Mouse (Mus musculus) forebrain, embryonic 13.5 days (tissue): ENCODE results near the gene Sobp. TPM values are rescaled to one million over a fixed set of nuclear protein-coding genes. Genes with fewer than 3 reads are reported as not detected.

Experiments used
- ATAC-seq: fragments of 200-750 bp; cut with Nextera tagmentation; 2 replicates; pipeline ENCODE4 v1.8.0; 2017
- H3K27ac ChIP-seq: fragments of 300-500 bp; sonication (generic); 2 replicates; pipeline ENCODE4 v1.5.1; 2015; ENCODE audit warnings: inconsistent platforms, mild to moderate bottlenecking, moderate library complexity
- H3K27me3 ChIP-seq: fragments of 300-500 bp; sonication (generic); 2 replicates; pipeline ENCODE4 v1.6.1; 2015; ENCODE audit warnings: mild to moderate bottlenecking, inconsistent platforms
- H3K36me3 ChIP-seq: fragments of 300-500 bp; sonication (generic); 2 replicates; pipeline ENCODE4 v1.6.1; 2015; ENCODE audit warnings: mild to moderate bottlenecking, inconsistent platforms; ENCODE audit not compliant: poor library complexity, severe bottlenecking
- H3K4me1 ChIP-seq: fragments of 300-500 bp; sonication (generic); 2 replicates; pipeline ENCODE4 v1.6.1; 2015; ENCODE audit warnings: inconsistent platforms
- H3K4me2 ChIP-seq: fragments of 300-500 bp; sonication (generic); 2 replicates; pipeline ENCODE4 v1.6.1; 2015; ENCODE audit warnings: inconsistent platforms, mild to moderate bottlenecking, moderate library complexity
- H3K4me3 ChIP-seq: fragments of 300-500 bp; sonication (generic); 2 replicates; pipeline ENCODE4 v1.5.1; 2015; ENCODE audit warnings: mild to moderate bottlenecking, inconsistent platforms
- H3K9ac ChIP-seq: fragments of 300-500 bp; sonication (generic); 2 replicates; pipeline ENCODE4 v1.6.1; 2015; ENCODE audit warnings: mild to moderate bottlenecking, inconsistent platforms
- H3K9me3 ChIP-seq: fragments of 300-500 bp; sonication (generic); replicated peaks from 2 replicates; pipeline ENCODE4 v1.6.1; 2016; ENCODE audit warnings: inconsistent platforms
- WGBS: fragments of 180-500 bp; shearing (Covaris S2); methylation state at CpG from one replicate; pipeline ENCODE4 v1.1.7; 2015; 5-methylcytosine and 5-hydroxymethylcytosine counted together
- polyA plus RNA-seq: library from polyadenylated mRNA; unstranded; fragments of >200 nt; fragmentation: Nextera tagmentation; extraction: Ambion mirVana; gene quantifications from 2 replicates; pipeline ENCODE4 v1.2.1, GENCODE M21; 2015

Gene Sobp
- polyA plus RNA-seq, 1 experiment from 2014 or later, result 9.3 TPM

DNA sequence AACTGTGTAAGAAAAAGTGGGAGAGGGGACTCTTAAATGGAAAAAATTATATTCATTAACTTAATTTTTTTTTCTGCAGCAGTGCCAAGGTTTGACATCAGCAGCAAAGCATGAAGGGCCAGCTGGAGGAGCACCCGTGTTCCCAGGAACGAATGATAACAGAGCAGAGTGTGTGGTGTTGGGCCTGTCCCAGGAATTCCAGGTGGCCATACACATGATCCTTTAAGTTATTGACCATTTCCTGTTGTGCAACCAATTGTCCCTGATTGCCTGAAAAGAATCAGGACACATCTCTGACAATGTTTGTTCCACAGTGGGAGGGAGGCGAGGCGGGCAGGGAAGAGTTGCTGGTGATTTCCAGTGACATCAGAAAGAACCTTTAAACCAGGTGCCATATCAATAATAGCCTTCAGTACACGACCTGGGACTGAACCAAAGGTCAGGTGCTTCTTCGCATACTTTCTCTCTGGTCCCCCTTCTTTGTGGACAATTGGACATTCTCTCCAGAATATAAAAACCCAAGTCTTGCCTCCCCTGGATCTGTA, 126.5 kb downstream of the Sobp start:
- Histone ChIP-seq H3K27ac (no peak overlapping the region), H3K27me3 (no peaks in the 10 kb centered on the region), H3K36me3 (no peaks in the 10 kb centered on the region), H3K9me3 (no peaks in the 10 kb centered on the region), H3K4me1 (peaks cover 15% of the 10 kb centered on the region), H3K9ac (no peak overlapping the region), H3K4me2 (no peak overlapping the region), H3K4me3 (no peak overlapping the region)
- 79% methylated on average over 6 of the region's 6 CpGs for WGBS
- ATAC-seq, result no peak

DNA sequence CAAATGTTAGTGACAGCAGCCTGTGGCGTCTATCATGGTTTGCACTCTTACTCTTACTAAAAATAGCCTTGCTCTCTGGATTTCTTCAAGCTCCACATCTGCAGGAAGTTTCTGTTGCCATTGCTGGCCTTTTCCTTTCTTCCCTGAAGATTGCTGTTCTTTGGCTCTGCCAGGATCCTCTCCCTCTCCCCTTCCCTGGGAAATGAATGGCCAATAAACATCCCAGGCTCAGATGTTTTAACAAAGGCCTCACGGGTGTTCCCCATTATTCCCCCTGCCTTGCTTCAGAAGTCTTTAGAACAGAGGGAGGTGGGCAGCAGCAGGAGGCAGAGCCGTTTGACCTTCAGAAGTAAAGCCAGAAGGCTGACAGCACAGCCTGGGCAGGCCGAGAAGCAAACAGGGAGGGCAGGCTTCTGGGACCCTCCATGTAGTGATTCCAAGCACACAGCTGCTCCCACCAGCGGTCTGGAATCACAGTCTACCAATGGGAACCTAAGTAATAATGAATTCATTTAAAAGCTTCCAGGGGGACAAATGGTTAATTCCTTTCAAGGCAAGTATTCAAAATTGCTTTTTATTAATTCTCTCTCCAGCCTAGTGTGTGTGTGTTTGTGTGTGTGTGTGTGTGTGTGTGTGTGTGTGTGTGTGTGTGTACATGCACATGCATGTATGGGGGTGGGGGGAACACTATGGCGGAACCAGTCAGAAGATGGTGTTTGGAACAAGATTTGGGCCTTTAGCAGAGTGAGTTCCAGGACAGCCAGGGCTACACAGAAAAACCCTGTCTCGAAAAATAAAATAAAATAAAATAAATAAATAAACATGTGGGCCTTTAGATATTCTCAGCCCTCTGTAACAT, 130.8 kb downstream of the Sobp start:
- Histone ChIP-seq H3K27ac (peak overlapping the region; percentile 80), H3K36me3 (peaks cover 9% of the 10 kb centered on the region; the same call in 1 of the 2 replicates), H3K9ac (no peak overlapping the region), H3K4me1 (peaks cover 21% of the 10 kb centered on the region), H3K9me3 (no peaks in the 10 kb centered on the region), H3K27me3 (no peaks in the 10 kb centered on the region), H3K4me2 (peak overlapping the region; percentile 5; the same call in 1 of the 2 replicates), H3K4me3 (no peak overlapping the region)
- ATAC-seq, result peak; percentile 69
- WGBS, result 16% methylated on average over 7 of the region's 7 CpGs

DNA sequence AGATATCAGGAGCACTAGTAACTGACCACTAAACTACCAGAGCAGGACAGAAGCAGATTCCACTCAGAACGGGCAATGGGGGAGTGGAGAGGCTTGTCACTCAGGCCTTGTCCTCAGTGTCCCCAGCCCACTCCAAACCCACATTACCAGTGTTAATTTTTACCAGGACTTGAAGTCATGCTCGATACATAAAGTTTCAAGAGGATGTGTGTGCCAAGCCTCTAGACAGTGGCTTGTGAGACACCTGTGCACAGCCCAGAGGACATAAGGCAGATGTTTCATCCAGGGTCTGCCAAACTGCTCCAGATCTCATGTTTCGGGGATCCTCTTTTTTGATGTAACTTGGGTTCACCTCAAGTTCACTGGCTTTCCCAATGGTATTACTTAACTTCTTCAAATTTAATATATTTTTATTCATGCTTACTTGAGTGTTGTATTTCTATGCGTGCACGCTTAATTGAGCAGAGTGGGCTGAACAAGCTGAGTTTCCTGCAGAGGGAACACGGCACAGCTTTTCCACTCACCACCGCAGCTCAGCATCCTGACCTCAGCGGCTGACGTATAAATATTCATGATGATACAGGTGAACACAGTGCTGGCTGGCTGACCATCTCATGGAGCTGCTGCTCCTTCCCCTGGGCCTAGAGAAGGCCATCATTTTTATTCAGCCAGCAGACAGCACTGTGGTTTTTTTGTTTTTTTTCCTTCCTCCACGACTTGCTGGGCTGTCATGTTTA, 131.6 kb downstream of the Sobp start:
- Histone ChIP-seq H3K9me3 (no peaks in the 10 kb centered on the region), H3K4me2 (peak overlapping the region; percentile 5; the same call in 1 of the 2 replicates), H3K36me3 (peaks cover 9% of the 10 kb centered on the region; the same call in 1 of the 2 replicates), H3K4me3 (no peak overlapping the region), H3K27me3 (no peaks in the 10 kb centered on the region), H3K27ac (peak overlapping the region; percentile 80), H3K9ac (no peak overlapping the region), H3K4me1 (peaks cover 21% of the 10 kb centered on the region)
- 30% methylated on average over 10 of the region's 10 CpGs for WGBS
- no peak for ATAC-seq

DNA sequence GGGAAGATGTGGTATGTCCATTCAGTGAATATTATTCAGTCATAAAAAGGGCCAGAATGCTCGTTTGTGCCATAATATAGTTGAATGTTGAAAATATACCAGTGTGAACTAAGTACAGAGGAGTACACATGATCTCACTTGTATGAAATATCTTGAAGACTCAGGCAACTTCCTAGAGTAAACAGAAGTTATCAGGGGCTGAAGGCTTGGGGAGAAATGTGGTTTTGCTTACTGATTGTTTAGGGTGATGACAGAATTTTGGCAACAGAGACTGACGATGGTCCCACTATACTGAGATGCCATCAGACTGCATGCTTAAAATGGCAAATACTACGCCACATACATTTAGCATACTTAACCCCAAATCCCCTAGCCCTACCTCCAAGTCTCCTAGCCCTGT, 132.5 kb downstream of the Sobp start:
- Histone ChIP-seq H3K9ac (no peak overlapping the region), H3K27me3 (no peaks in the 10 kb centered on the region), H3K9me3 (no peaks in the 10 kb centered on the region), H3K27ac (no peak overlapping the region), H3K36me3 (peaks cover 9% of the 10 kb centered on the region; the same call in 1 of the 2 replicates), H3K4me2 (no peak overlapping the region), H3K4me3 (no peak overlapping the region), H3K4me1 (peaks cover 29% of the 10 kb centered on the region)
- WGBS, result 81% methylated on average over 3 of the region's 3 CpGs
- no peak for ATAC-seq

DNA sequence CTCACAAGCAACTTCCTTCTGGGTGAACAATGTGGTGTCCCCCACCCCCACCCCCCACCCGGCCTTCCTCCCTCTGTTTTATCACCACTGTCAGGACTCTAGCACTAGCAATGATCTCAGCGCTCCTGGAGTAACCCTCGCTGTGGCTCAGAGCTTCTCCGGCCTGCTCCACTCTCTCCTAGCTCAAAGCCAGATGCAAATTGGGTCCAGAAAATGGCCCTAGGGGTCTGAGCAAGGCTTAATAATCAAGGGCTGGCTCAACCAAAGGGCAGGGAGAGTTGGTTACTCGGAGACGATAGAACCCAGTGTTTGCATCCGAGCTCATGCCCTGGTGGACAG, 136.9 kb downstream of the Sobp start:
- no peak overlapping the region for H3K4me3 ChIP-seq
- no peak overlapping the region for H3K4me2 ChIP-seq
- peaks cover 34% of the 10 kb centered on the region for H3K4me1 ChIP-seq
- H3K36me3 ChIP-seq, result peaks cover 9% of the 10 kb centered on the region; the same call in 1 of the 2 replicates
- WGBS, result 21% methylated on average over 7 of the region's 7 CpGs
- H3K27me3 ChIP-seq, result no peaks in the 10 kb centered on the region
- no peak overlapping the region for H3K9ac ChIP-seq
- H3K9me3 ChIP-seq, result no peaks in the 10 kb centered on the region
- peak; percentile 17; the same call in 1 of the 2 replicates for ATAC-seq
- H3K27ac ChIP-seq, result no peak overlapping the region

DNA sequence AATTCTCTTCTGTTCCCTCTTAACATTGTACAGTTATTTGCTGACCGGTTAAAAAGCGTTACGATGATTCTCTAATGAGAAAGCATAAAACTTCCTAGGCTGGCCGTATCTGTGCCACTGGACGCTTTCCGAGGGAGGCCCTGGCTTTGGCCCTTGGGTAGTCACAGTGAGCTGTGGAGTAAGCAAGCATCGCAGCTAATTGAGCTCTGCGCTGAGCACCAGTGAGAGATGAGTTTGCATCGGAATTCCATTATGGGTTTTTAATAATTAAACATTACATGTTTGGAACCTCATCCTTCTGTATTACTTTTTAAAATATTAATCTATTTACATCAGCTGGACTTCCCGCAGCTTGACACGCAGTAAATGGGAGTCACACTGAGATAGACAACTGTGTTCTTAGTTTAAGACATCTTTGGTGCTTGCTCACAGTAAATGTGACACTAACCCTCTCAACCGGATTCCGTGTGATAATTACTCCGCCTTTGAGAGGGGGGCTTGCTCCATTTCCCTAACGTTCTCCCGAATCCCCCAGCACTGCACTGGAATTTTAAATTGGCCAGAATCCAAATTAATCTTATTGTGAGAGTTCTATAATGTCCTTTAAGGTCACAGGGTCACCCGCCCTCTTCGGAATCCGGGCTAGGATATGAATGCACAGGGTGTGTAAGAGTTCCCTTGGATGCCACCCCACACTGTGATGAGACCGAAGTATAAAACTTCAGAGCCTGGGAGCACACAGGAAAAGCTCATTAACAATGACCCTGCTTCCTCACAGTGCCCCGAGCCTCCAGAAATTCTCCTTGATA, 137.5 kb downstream of the Sobp start:
- Histone ChIP-seq H3K4me3 (no peak overlapping the region), H3K27me3 (no peaks in the 10 kb centered on the region), H3K9ac (no peak overlapping the region), H3K9me3 (no peaks in the 10 kb centered on the region), H3K27ac (no peak overlapping the region), H3K4me2 (no peak overlapping the region), H3K4me1 (peaks cover 33% of the 10 kb centered on the region), H3K36me3 (peaks cover 9% of the 10 kb centered on the region; the same call in 1 of the 2 replicates)
- 37% methylated on average over 21 of the region's 21 CpGs for WGBS
- peak; percentile 36; the same call in 1 of the 2 replicates for ATAC-seq

DNA sequence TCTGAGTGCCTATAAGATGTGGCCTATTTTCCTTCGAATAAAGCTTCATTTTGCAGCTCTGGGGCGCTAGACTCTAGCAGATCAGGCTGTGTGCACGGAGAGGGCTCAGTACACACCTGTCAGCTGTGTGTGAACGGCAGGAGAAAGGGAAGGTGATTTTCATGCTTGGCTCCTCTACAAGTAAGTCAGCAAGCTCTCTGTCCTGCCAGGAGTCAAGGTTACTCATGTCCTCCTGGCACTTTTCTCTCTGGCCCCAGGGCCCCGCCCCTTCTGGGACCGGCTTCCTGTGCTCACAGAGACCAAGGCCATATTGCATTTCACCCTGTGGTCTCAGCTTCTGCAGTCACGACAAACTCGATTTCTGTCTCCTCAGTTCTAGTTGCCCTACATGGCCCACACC, 138.8 kb downstream of the Sobp start:
- H3K4me1 ChIP-seq, result peaks cover 33% of the 10 kb centered on the region
- ATAC-seq, result no peak
- WGBS, result 83% methylated on average over 8 of the region's 8 CpGs

DNA sequence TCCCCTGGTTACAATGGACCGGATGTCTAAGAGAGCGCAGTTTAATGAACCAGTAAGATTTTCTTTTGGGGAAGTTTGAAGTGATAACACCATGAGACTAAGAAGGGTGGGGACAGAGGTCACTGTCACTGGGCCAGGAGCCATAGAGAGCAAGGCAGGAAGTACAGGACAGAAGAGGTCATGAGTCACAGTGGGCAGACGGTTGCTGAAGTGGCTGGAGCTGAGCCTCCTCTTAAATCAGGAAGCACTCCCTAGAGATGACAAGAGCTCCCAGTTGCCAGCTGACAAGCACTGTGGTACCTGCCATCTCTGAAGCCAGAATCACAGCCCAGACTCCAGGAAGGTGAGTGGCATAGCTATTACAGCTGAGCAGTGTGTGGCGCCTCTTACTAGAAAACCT, 139.5 kb downstream of the Sobp start:
- H3K4me3 ChIP-seq, result no peak overlapping the region
- H3K9me3 ChIP-seq, result no peaks in the 10 kb centered on the region
- no peak overlapping the region for H3K9ac ChIP-seq
- no peak overlapping the region for H3K4me2 ChIP-seq
- H3K4me1 ChIP-seq, result peaks cover 33% of the 10 kb centered on the region
- no peak for ATAC-seq
- H3K27me3 ChIP-seq, result no peaks in the 10 kb centered on the region
- WGBS, result 83% methylated on average over 4 of the region's 4 CpGs
- 0 out of 2 replicates have a peak, but pooled peaks cover under 1% of the 10 kb centered on the region for H3K36me3 ChIP-seq
- no peak overlapping the region for H3K27ac ChIP-seq

More for the DNA sequence above, 138.8 kb downstream of the Sobp start:
- Histone ChIP-seq H3K9me3 (no peaks in the 10 kb centered on the region), H3K4me3 (no peak overlapping the region), H3K27me3 (no peaks in the 10 kb centered on the region), H3K9ac (no peak overlapping the region), H3K4me2 (no peak overlapping the region), H3K27ac (no peak overlapping the region), H3K36me3 (0 out of 2 replicates have a peak, but pooled peaks cover 5% of the 10 kb centered on the region)

DNA sequence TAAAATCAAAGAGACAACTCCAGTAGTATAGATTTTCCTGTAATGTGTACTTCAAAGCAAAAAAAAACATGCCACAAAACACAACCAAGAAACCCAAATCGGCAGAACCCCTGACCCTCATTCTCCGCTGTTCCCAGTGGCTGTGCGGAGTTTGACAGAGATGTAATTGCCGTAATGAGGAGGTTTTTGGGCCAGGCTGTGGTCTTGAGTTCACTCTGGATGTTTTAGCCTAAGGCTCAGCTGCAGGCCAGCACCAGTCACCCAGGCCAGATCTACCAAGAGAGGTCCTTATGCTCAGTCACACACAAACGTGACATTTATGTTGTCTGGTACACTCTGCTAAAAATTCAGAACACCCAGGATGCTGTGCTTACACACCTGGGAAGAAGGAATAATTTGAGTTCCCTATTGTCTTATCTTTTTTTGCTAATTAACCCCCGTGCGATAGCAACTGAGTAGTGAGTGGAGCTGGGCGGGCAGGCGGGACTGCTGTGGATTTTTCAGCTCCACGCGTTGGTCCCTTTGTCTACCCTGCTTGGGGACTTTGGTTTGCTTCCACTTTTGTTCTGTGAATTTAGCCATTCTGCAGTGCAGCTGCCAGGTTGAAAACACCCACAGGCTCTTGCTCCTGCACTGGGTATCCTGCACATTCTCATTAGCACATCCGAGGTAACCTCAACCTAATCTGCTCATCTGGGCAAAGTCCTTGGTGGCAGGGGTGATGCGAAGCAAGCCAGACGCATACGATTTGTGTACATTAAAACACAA, 140.7 kb downstream of the Sobp start:
- no peaks in the 10 kb centered on the region for H3K27me3 ChIP-seq
- H3K27ac ChIP-seq, result peak overlapping the region; percentile 49
- no peak overlapping the region for H3K9ac ChIP-seq
- no peaks in the 10 kb centered on the region for H3K9me3 ChIP-seq
- ATAC-seq, result no peak
- H3K4me1 ChIP-seq, result peaks cover 33% of the 10 kb centered on the region
- no peaks in the 10 kb centered on the region for H3K36me3 ChIP-seq
- WGBS, result 55% methylated on average over 15 of the region's 15 CpGs
- H3K4me3 ChIP-seq, result no peak overlapping the region
- H3K4me2 ChIP-seq, result no peak overlapping the region

DNA sequence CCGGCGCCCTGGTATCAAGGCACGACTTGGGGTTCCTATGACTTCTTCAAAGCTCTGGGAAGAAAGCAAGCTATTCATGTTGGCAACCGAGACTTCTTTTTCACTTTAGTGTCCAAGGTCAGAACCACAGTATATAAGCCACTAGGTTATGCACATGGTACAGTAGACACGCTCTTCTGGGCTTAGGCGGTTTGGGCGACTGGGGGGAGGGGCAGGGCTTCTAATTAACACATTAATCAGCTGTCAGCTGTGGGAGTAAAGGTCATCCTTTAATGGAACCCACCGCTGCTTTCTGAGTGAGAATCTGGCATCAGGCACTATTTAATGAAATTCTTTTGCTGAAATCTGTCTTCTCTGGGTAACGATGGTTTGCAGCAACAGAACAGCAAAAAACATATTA, 147.3 kb downstream of the Sobp start:
- H3K9me3 ChIP-seq, result no peaks in the 10 kb centered on the region
- no peak for ATAC-seq
- H3K36me3 ChIP-seq, result no peaks in the 10 kb centered on the region
- no peak overlapping the region for H3K27ac ChIP-seq
- H3K4me3 ChIP-seq, result no peak overlapping the region
- no peak overlapping the region for H3K9ac ChIP-seq
- WGBS, result 52% methylated on average over 9 of the region's 9 CpGs
- peaks cover 12% of the 10 kb centered on the region for H3K27me3 ChIP-seq
- no peak overlapping the region for H3K4me2 ChIP-seq
- H3K4me1 ChIP-seq, result peaks cover 28% of the 10 kb centered on the region
